Mouse (Mus musculus) forebrain, postnatal 0 days (tissue): Measurements from ENCODE around the gene Col12a1. TPM values are rescaled to one million over a fixed set of nuclear protein-coding genes. Genes with fewer than 3 reads are reported as not detected.

Experiments
- ATAC-seq: fragments of 200-750 bp; cut with Nextera tagmentation; 2 replicates; pipeline ENCODE4 v1.8.0; 2017; ENCODE audit warnings: mild to moderate bottlenecking, moderate library complexity
- DNase-seq: peaks from one replicate; pipeline ENCODE4 v3.0.0-alpha.2; 2015
- H3K27ac ChIP-seq: fragments of 300-500 bp; sonication (generic); 2 replicates; pipeline ENCODE4 v1.5.1; 2014; ENCODE audit warnings: low read depth, mild to moderate bottlenecking, antibody characterized with exemption, low read length, moderate library complexity, mixed read lengths
- H3K27me3 ChIP-seq: fragments of 300-500 bp; sonication (generic); 2 replicates; pipeline ENCODE4 v1.6.1; 2014; ENCODE audit warnings: mild to moderate bottlenecking, low read length, mixed read lengths; ENCODE audit not compliant: insufficient read depth
- H3K36me3 ChIP-seq: fragments of 300-500 bp; sonication (generic); 2 replicates; pipeline ENCODE4 v1.6.1; 2014; ENCODE audit warnings: mild to moderate bottlenecking, moderate library complexity; ENCODE audit not compliant: insufficient read depth
- H3K4me1 ChIP-seq: fragments of 300-500 bp; sonication (generic); 2 replicates; pipeline ENCODE4 v1.6.1; 2014; ENCODE audit warnings: antibody characterized with exemption; ENCODE audit not compliant: insufficient read depth
- H3K4me2 ChIP-seq: fragments of 300-500 bp; sonication (generic); 2 replicates; pipeline ENCODE4 v1.6.1; 2014; ENCODE audit warnings: low read depth, mild to moderate bottlenecking, moderate library complexity
- H3K4me3 ChIP-seq: fragments of 300-500 bp; sonication (generic); 2 replicates; pipeline ENCODE4 v1.5.1; 2014; ENCODE audit warnings: low read depth, low read length, mixed read lengths
- H3K9ac ChIP-seq: fragments of 300-500 bp; sonication (generic); 2 replicates; pipeline ENCODE4 v1.6.1; 2014; ENCODE audit warnings: mild to moderate bottlenecking
- H3K9me3 ChIP-seq: fragments of 300-500 bp; sonication (generic); 2 replicates; pipeline ENCODE4 v1.6.1; 2016; ENCODE audit warnings: low read length
- CTCF ChIP-seq: sonication (generic); IDR thresholded peaks from 2 replicates; pipeline ENCODE4 v1.5.1; 2016; ENCODE audit warnings: antibody characterized with exemption, control low read depth, low read depth
- WGBS: fragments of 180-500 bp; shearing (Covaris S2); extraction: QIAGEN DNeasy Blood & Tissue Kit; methylation state at CpG from one replicate; pipeline ENCODE4 v1.1.7; 2014; 5-methylcytosine and 5-hydroxymethylcytosine counted together
- polyA plus RNA-seq: library from polyadenylated mRNA; unstranded; fragments of >200 nt; fragmentation: Nextera tagmentation; extraction: Ambion mirVana; gene quantifications from 2 replicates; pipeline ENCODE4 v1.2.1, GENCODE M21; 2015
- total RNA-seq: library from RNA; depleted of rRNA; stranded (reverse); fragments of >200 nt; gene quantifications from 2 replicates; pipeline ENCODE4 v1.2.3, GENCODE M21; 2014

Col12a1 gene
- total and polyA plus RNA-seq, 2 experiments from 2014 or later, result 7.0 to 29.8 TPM

- no peaks in the 10 kb centered on the region for H3K9me3 ChIP-seq
- TF ChIP-seq CTCF, result no peak
- no peak overlapping the region for H3K9ac ChIP-seq
- no peak overlapping the region for H3K4me3 ChIP-seq
- H3K27ac ChIP-seq, result no peak overlapping the region
- no peak overlapping the region for H3K4me2 ChIP-seq
- peak; percentile 62 for ATAC-seq
- no peaks in the 10 kb centered on the region for H3K36me3 ChIP-seq
- no peaks in the 10 kb centered on the region for H3K27me3 ChIP-seq
- 15% methylated on average over 5 of the region's 5 CpGs for WGBS
- H3K4me1 ChIP-seq, result peaks cover 7% of the 10 kb centered on the region; the same call in 1 of the 2 replicates
- peak; percentile 5 for DNase-seq
These were observed 112.5 kb downstream of the Col12a1 start for GRCm38 (mm10) chr9:79606122-79606521.

- ATAC-seq (peak; percentile 84), DNase-seq (peak; percentile 31)
These were observed 112.9 kb downstream of the Col12a1 start for GRCm38 (mm10) chr9:79605722-79606121.

GRCm38 (mm10) chr9:79604546-79604945 is 114.1 kb downstream of the Col12a1 start:
- H3K4me2 ChIP-seq, result no peak overlapping the region
- DNase-seq, result no peak
- H3K36me3 ChIP-seq, result no peaks in the 10 kb centered on the region
- no peaks in the 10 kb centered on the region for H3K9me3 ChIP-seq
- H3K4me3 ChIP-seq, result no peak overlapping the region
- TF ChIP-seq CTCF, result no peak
- no peak overlapping the region for H3K9ac ChIP-seq
- H3K27me3 ChIP-seq, result no peaks in the 10 kb centered on the region
- no peak overlapping the region for H3K27ac ChIP-seq
- no peak for ATAC-seq
- WGBS, result 74% methylated on average over 3 of the region's 3 CpGs
- peaks cover 11% of the 10 kb centered on the region; the same call in 1 of the 2 replicates for H3K4me1 ChIP-seq

More at GRCm38 (mm10) chr9:79605722-79606121, 112.9 kb downstream of the Col12a1 start:
- no peaks in the 10 kb centered on the region for H3K9me3 ChIP-seq
- no peak overlapping the region for H3K4me2 ChIP-seq
- no peak overlapping the region for H3K27ac ChIP-seq
- H3K9ac ChIP-seq, result no peak overlapping the region
- 4% methylated on average over 5 of the region's 5 CpGs for WGBS
- peaks cover 7% of the 10 kb centered on the region; the same call in 1 of the 2 replicates for H3K4me1 ChIP-seq
- H3K4me3 ChIP-seq, result no peak overlapping the region
- H3K36me3 ChIP-seq, result no peaks in the 10 kb centered on the region
- H3K27me3 ChIP-seq, result no peaks in the 10 kb centered on the region
- TF ChIP-seq CTCF, result no peak

GRCm38 (mm10) chr9:79603448-79603847 is 115.2 kb downstream of the Col12a1 start:
- WGBS, result 91% methylated on average over 2 of the region's 2 CpGs
- Histone ChIP-seq H3K9me3 (no peaks in the 10 kb centered on the region), H3K4me3 (no peak overlapping the region), H3K4me1 (peaks cover 15% of the 10 kb centered on the region; the same call in 1 of the 2 replicates), H3K4me2 (no peak overlapping the region), H3K9ac (no peak overlapping the region), H3K27ac (no peak overlapping the region), H3K27me3 (no peaks in the 10 kb centered on the region), H3K36me3 (no peaks in the 10 kb centered on the region)
- DNase-seq (no peak), ATAC-seq (no peak)
- TF ChIP-seq CTCF, result no peak

- Histone ChIP-seq H3K9me3 (no peaks in the 10 kb centered on the region), H3K27ac (no peak overlapping the region), H3K4me3 (no peak overlapping the region), H3K27me3 (no peaks in the 10 kb centered on the region), H3K4me2 (no peak overlapping the region), H3K4me1 (0 out of 2 replicates have a peak, but pooled peaks cover 8% of the 10 kb centered on the region), H3K9ac (no peak overlapping the region), H3K36me3 (no peaks in the 10 kb centered on the region)
- 92% methylated on average over 3 of the region's 3 CpGs for WGBS
- no peak for TF ChIP-seq CTCF
- ATAC-seq, result no peak
- DNase-seq, result no peak
These were observed 118.4 kb downstream of the Col12a1 start for GRCm38 (mm10) chr9:79600237-79600570.

GRCm38 (mm10) chr9:79599395-79600236 is 119.0 kb downstream of the Col12a1 start:
- DNase-seq (peak; percentile 62), ATAC-seq (peak; percentile 89)
- peak overlapping the region; percentile 33; the same call in 1 of the 2 replicates for H3K9ac ChIP-seq
- H3K4me1 ChIP-seq, result 0 out of 2 replicates have a peak, but pooled peaks cover 8% of the 10 kb centered on the region
- no peaks in the 10 kb centered on the region for H3K36me3 ChIP-seq
- H3K27me3 ChIP-seq, result no peaks in the 10 kb centered on the region
- no peaks in the 10 kb centered on the region for H3K9me3 ChIP-seq
- no peak for TF ChIP-seq CTCF
- H3K27ac ChIP-seq, result peak overlapping the region; percentile 9; the same call in 1 of the 2 replicates
- 0 out of 2 replicates have a peak overlapping the region, but pooled peaks have one; percentile 13 for H3K4me2 ChIP-seq
- no peak overlapping the region for H3K4me3 ChIP-seq
- 59% methylated on average over 20 of the region's 20 CpGs for WGBS

GRCm38 (mm10) chr9:79598578-79598977 is 120.1 kb downstream of the Col12a1 start:
- no peak for TF ChIP-seq CTCF
- 19% methylated on average over 1 of the region's 1 CpGs for WGBS
- ATAC-seq, result no peak
- DNase-seq, result no peak
- H3K27me3 ChIP-seq, result no peaks in the 10 kb centered on the region
- no peak overlapping the region for H3K9ac ChIP-seq
- no peaks in the 10 kb centered on the region for H3K36me3 ChIP-seq
- no peak overlapping the region for H3K4me3 ChIP-seq
- no peak overlapping the region for H3K4me2 ChIP-seq
- H3K9me3 ChIP-seq, result no peaks in the 10 kb centered on the region
- H3K4me1 ChIP-seq, result 0 out of 2 replicates have a peak, but pooled peaks cover 8% of the 10 kb centered on the region
- H3K27ac ChIP-seq, result no peak overlapping the region
